8 mouse cellular contexts compared by ENCODE assay signal in the genomic region with DNA sequence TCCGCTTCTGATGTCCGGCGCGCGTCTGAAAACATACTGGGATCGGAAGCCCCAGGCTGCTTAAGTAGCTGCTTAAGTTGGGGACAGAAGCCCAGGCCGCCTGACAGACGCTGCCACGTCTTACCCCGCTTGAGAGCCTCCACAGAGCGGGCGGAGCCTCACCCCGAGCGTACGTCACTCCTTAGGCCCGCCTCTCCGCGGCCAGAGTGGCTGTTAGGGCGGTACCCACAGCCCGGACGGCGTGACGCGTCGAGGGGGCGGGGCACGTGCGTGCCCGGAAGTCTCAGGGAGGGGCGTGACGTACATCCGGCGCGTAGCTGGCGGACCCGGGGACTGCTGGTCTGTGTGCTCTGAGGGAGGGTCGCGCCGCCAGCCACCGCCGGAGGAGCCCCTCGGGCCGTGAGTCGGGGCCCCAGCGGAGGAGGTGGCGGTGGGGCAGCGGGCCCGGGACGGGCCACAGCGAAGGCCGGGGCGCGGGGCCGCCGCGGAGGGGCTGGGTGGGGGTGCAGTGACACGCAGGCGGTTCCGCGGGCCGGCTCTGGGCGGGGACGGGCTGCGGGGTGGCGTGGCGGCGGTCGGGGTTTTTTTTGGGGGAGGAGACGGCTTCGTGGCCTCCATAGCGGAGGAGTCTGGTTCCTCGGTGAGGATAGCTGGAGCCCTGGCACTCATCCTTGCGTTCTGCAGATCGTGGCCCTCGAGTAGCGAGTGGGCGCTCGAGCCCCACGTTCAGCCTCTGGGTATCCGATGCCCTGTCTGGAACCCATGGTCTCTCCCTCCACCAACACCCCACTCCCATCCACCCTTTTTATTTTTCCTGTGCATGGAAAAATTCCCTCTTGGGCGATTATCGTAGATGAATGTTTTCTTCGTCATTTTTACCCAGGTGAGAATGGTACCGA. TPM values are rescaled to one million over a fixed set of nuclear protein-coding genes. Genes with fewer than 3 reads are reported as not detected.
DNase-seq lines count a peak whose midpoint lies in the region; ATAC-seq and TF ChIP-seq lines count a peak whose summit lies in the region.

TSS of gene Sar1a (plus strand) at position 285 of the 899 bp plus-strand sequence.

- peak; percentile 99 for ATAC-seq in frontal cortex, adult (ENCODE audit: low TSS enrichment)
- peak; percentile 100 for ATAC-seq in lung, postnatal 0 days

- peak; percentile 86 for DNase-seq in MEL-GATA-1-ER (ENCODE audit: extremely low read depth, low read depth)
- peak; percentile 97 for DNase-seq in cerebellum, adult 8-10 months
- DNase-seq in hindbrain, embryonic 10.5 days (ENCODE audit: low spot score): peak; percentile 99
- peak; percentile 98 for DNase-seq in layer of hippocampus, adult 9-11 months
- DNase-seq in lung, postnatal 0 days (ENCODE audit: low spot score): peak; percentile 98
- DNase-seq in ovary, postnatal 14 days (ENCODE audit: low spot score): peak; percentile 95
- DNase-seq in thymus, postnatal 14 days: peak; percentile 99

- H3K27ac ChIP-seq in hindbrain, embryonic 10.5 days: peak within 1 kb of the TSS; percentile 93
- H3K27ac ChIP-seq in lung, postnatal 0 days (ENCODE audit: low read length): peak within 1 kb of the TSS; percentile 92

- no peak for TF ChIP-seq EP300 in lung, postnatal 0 days (IDR thresholded peaks at IDR 0.05)

- peaks cover 21% of the 10 kb centered on the region for H3K36me3 ChIP-seq in hindbrain, embryonic 10.5 days
- no peaks in the 10 kb centered on the region for H3K36me3 ChIP-seq in lung, postnatal 0 days (ENCODE audit: insufficient read depth, low read length)

- H3K4me2 ChIP-seq in lung, postnatal 0 days (replicated peaks; ENCODE audit: low read depth, low read length): peak within 1 kb of the TSS; percentile 60

- no peaks in the 10 kb centered on the region for H3K27me3 ChIP-seq in hindbrain, embryonic 10.5 days (ENCODE audit: insufficient read depth, poor library complexity, severe bottlenecking)
- H3K27me3 ChIP-seq in lung, postnatal 0 days (replicated peaks; ENCODE audit: insufficient read depth, low read length): no peaks in the 10 kb centered on the region

- under 1% methylated on average over 84 of the region's 84 CpGs for WGBS in hindbrain, embryonic 10.5 days
- 2% methylated on average over 67 of the region's 84 CpGs for WGBS in lung, postnatal 0 days

- peaks cover 22% of the 10 kb centered on the region for H3K4me1 ChIP-seq in hindbrain, embryonic 10.5 days (replicated peaks)
- H3K4me1 ChIP-seq in lung, postnatal 0 days (ENCODE audit: insufficient read depth, low read depth, low read length): peaks cover 11% of the 10 kb centered on the region; the same call in 1 of the 2 replicates

- TF ChIP-seq CTCF in lung, postnatal 0 days (IDR thresholded peaks at IDR 0.05): no peak

- no peaks in the 10 kb centered on the region for H3K9me3 ChIP-seq in hindbrain, embryonic 10.5 days
- H3K9me3 ChIP-seq in lung, postnatal 0 days (ENCODE audit: low read length): no peaks in the 10 kb centered on the region

- peak within 1 kb of the TSS; percentile 78 for H3K4me3 ChIP-seq in hindbrain, embryonic 10.5 days
- H3K4me3 ChIP-seq in lung, postnatal 0 days (ENCODE audit: low read depth, low read length): peak within 1 kb of the TSS; percentile 95

- H3K9ac ChIP-seq in lung, postnatal 0 days (replicated peaks; ENCODE audit: low read depth): peak within 1 kb of the TSS; percentile 92

RNA-seq across cellular contexts. Expression of gene Sar1a, which starts in this region (rescaled TPM):
- 217 and 229 TPM in 2 replicates for polyA plus RNA-seq in hindbrain, embryonic 10.5 days (2016; fragmentation: Nextera tagmentation; extraction: Ambion mirVana)
- polyA plus RNA-seq in lung, postnatal 0 days (2015; fragmentation: Nextera tagmentation; extraction: Ambion mirVana): 184 and 185 TPM in 2 replicates

Comparison
In these comparisons a context has a peak if more than half of its experiments do, and no peak if none do; other contexts are left out.
1. Peak in every context shown above with its lines: DNase-seq, ATAC-seq, H3K4me3 ChIP-seq and H3K27ac ChIP-seq.